Mouse (Mus musculus) thymus, postnatal 36 days (tissue): ENCODE results near the gene Ccdc9.
A peak's percentile ranks its signal among the peaks of the same experiment; 100 is the strongest.

Source experiments
- DNase-seq, 2 experiments: peaks; one replicate each; pipeline ENCODE4 v3.0.0; 2022; ENCODE audit warnings: mixed read lengths in 2 of 2

The Ccdc9 gene

GRCm38 (mm10) chr7:16286026-16286961, at the start of gene Ccdc9:
TSS of gene Ccdc9 (minus strand) at chr7:16286795.
- peak; percentile 99 for DNase-seq

GRCm38 (mm10) chr7:16329146-16329545, 42.6 kb upstream of the Ccdc9 start:
- no peak for DNase-seq

- no peak for DNase-seq
Measured at GRCm38 (mm10) chr7:16326607-16326971, 40.0 kb upstream of the Ccdc9 start.

GRCm38 (mm10) chr7:16325920-16326606, 39.5 kb upstream of the Ccdc9 start:
- peak; percentile 48 to 53 for DNase-seq

GRCm38 (mm10) chr7:16324661-16325060, 38.1 kb upstream of the Ccdc9 start:
- DNase-seq: no peak

GRCm38 (mm10) chr7:16320479-16320878, 33.9 kb upstream of the Ccdc9 start:
- no peak for DNase-seq

- no peak for DNase-seq
Measured at GRCm38 (mm10) chr7:16319216-16319615, 32.6 kb upstream of the Ccdc9 start.

GRCm38 (mm10) chr7:16317094-16317493, 30.5 kb upstream of the Ccdc9 start:
- DNase-seq: peak in 1 of 2 experiments; percentile 15

- DNase-seq: no peak
Measured at GRCm38 (mm10) chr7:16315222-16315759, 28.7 kb upstream of the Ccdc9 start.

GRCm38 (mm10) chr7:16314221-16314775, 27.7 kb upstream of the Ccdc9 start:
- DNase-seq: no peak

- peak; percentile 68 to 72 for DNase-seq
Measured at GRCm38 (mm10) chr7:16313481-16314220, 27.1 kb upstream of the Ccdc9 start.

GRCm38 (mm10) chr7:16312672-16313311, 26.2 kb upstream of the Ccdc9 start:
- DNase-seq: peak; percentile 27 to 54

GRCm38 (mm10) chr7:16312011-16312671, 25.5 kb upstream of the Ccdc9 start:
- DNase-seq: peak; percentile 18 to 43

GRCm38 (mm10) chr7:16311453-16312004, 24.9 kb upstream of the Ccdc9 start:
- peak in 1 of 2 experiments; percentile 18 for DNase-seq

- DNase-seq: peak; percentile 53 to 60
Measured at GRCm38 (mm10) chr7:16310521-16311452, 24.2 kb upstream of the Ccdc9 start.

- peak; percentile 93 to 94 for DNase-seq
Measured at GRCm38 (mm10) chr7:16310020-16310520, 23.5 kb upstream of the Ccdc9 start.

- peak; percentile 95 for DNase-seq
Measured at GRCm38 (mm10) chr7:16309318-16310019, 22.9 kb upstream of the Ccdc9 start.

GRCm38 (mm10) chr7:16308555-16309317, 22.1 kb upstream of the Ccdc9 start:
- DNase-seq: peak in 1 of 2 experiments; percentile 29
